Mouse (Mus musculus) gonadal fat pad, adult 2 months (tissue): ENCODE results near the gene Osbpl8. TPM values are rescaled to one million over a fixed set of nuclear protein-coding genes. Genes with fewer than 3 reads are reported as not detected.
"Not testable (repeated sequence)": the region's sequence is repeated elsewhere in the genome, so short reads cannot be mapped to it uniquely, and the experiment has no call there.

Source experiments
- DNase-seq: peaks from one replicate; pipeline ENCODE4 v3.0.0-alpha.2; 2012; ENCODE audit warnings: low read depth
- polyA plus RNA-seq: library from polyadenylated mRNA; depleted of rRNA; stranded (reverse); fragments of >200 nt; gene quantifications from 2 replicates; pipeline ENCODE4 v1.2.3, GENCODE M21; 2012

The Osbpl8 gene
- polyA plus RNA-seq, 1 experiment, result 8.0 TPM

DNA sequence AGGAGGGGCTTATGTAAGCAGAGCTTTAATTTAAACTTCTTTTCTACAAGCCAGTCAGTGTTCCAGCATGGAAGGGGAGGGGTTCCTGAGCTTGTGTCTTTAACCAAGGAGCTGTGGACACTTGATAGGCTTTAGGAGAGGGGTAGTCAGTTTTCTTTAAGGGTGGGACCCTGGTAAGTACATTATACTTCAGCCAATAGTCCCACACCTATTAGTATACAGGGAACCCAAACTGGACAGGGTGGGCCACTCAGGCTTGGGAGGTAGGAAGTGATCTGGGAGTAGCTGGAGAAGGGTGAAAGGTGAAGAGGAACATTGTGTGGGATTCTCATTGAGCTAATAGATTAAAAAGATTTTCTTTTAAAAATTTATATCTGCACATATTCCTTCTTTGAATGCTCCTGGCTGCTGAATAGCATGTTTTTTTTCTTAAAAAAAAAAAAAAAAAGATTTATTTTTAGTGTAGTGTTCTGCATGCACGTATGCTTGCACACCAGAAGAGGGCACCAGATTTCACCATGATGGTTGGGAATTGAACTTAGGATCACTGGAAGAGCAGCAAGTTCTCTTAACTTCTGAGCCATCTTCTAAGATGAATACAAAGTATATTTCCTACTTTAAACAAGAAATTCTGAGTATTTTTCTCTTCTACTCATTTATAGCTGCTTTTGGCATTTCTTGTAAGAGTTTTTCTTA, 21.2 kb downstream of the Osbpl8 start:
- no peak for DNase-seq

DNA sequence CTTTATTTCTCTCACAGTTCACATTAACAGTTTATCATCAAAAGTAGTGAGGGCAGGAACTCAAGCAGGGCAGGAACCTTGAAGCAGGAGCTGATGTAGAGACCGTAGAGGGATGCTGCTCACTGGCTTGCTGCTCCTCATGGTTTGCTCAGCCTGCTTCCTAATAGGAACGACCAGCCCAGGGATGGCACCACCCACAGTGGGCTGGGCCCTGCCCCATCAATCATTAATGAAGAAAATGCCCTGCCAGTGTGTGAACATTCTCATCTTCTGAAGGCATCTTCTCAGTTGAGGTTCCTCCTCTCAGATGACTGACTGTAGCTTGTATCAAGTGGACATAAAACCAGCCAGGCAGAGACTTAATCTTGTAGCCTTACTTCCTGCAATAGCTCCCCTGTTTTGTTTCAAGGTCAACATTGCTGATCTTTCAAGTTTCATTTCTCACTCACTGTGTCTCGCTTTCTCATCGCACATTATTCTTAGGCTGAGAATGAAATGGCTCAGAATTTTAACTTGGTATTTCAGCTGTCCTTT, 24.5 kb downstream of the Osbpl8 start:
- no peak for DNase-seq

- DNase-seq, result no peak
Observed at GRCm38 (mm10) chr10:111190110-111190795, 25.7 kb downstream of the Osbpl8 start.

- no peak for DNase-seq
Observed at GRCm38 (mm10) chr10:111193536-111193935, 29.0 kb downstream of the Osbpl8 start.

GRCm38 (mm10) chr10:111196191-111196590, 31.6 kb downstream of the Osbpl8 start:
- no peak for DNase-seq

- not testable (repeated sequence) for DNase-seq
Observed at GRCm38 (mm10) chr10:111198705-111199104, 34.2 kb downstream of the Osbpl8 start.

- DNase-seq, result no peak
Observed at GRCm38 (mm10) chr10:111201120-111201519, 36.6 kb downstream of the Osbpl8 start.

- no peak for DNase-seq
Observed at GRCm38 (mm10) chr10:111201666-111202065, 37.1 kb downstream of the Osbpl8 start.

GRCm38 (mm10) chr10:111204089-111204488, 39.5 kb downstream of the Osbpl8 start:
- no peak for DNase-seq

DNA sequence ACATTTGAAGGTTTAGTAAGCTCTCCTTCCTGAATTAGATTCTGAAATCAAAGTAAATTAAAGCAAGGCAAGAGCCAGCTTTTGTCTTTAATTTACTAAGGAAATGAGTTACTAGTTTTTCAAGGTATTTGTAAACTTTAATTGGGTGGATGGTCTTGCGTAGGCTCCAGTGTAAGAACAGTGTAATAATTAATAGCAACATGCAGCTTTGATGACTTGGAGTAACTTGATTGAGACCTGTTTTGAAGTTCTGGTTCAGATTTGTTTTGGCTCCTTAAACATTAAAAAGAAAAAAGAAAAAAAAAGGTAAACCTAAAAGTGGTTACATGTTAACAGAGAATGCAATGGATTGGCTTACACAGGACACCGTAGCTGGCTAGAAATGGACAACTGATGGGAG, 40.9 kb downstream of the Osbpl8 start:
- DNase-seq, result no peak

- no peak for DNase-seq
Observed at GRCm38 (mm10) chr10:111207386-111207785, 42.8 kb downstream of the Osbpl8 start.

- DNase-seq, result no peak
Observed at GRCm38 (mm10) chr10:111214084-111214483, 49.5 kb downstream of the Osbpl8 start.

DNA sequence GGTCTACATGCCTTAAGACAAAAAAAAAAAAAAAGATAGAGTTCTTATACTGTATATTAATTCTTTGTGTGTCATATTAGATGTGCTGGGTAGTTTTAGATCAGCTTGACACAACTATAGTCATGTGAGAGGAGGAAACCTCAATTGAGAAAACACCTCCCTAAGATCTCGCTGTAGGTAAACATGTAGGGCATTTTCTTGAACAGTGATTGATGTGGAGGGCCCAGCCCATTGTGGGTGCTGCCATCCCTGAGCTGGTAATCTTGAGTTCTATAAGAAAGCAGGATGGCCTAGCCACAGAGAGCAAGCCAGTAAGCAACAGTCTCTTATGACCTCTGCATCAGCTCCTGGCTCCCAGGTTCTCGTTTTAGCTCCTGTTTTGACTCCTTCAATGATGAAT, 50.1 kb downstream of the Osbpl8 start:
- DNase-seq, result no peak

DNA sequence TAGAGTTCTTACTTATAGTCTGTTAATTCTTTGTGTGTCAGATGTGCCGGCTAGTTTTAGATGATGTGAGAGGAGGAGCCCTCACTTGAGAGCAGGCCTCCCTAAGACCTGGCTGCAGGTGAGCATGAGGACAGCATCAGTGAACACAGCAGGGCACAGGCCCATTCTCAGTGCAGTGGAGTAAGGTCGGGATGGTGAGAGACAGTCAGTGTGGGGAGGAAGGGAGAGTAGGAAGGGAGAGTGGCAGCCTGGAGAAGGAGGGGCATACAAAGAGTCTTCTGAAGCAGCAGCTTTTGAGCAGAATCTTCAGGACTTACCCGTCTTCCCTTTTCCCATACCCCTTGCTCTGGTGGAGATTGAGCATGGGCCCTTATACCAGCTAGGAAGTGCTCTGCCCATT, 51.0 kb downstream of the Osbpl8 start:
- no peak for DNase-seq

DNA sequence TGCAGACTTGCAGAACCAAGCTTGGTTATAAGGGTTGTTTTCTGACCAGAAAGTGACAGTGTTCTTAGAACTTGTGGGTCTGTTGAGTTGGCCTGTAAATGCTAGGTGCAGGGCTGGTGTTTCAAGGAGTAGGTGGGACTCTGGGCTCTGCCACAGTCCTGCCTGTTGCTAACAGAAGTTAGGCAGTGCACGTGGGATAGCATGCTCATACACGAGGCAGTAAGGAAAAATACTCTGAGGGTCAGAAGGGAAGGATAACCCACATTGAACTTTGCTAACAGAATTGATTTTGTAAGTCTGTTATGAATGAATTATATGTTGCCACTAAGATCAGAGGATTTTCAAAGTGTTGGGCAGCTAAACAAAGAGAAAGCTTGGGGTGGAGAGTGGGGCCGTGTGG, 51.6 kb downstream of the Osbpl8 start:
- DNase-seq, result no peak

DNA sequence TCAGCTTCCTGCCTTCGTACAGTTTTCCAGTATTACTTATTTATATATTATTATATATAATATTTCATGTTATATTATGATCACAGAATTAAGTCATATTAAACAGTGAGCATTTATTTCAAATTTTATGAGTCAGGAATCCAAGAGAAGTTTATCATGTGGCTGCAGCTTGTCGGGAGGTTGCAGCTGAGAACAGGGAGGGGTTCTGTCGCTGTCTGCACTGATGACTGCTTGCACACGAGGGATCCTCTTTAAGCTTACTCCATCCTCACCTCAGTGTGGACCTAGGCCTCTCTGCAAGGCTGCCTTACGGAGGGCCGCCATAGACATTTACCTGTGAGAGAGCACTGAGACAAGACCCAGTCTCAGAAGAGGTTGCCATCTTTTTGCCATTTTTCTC, 58.0 kb downstream of the Osbpl8 start:
- no peak for DNase-seq

GRCm38 (mm10) chr10:111223218-111223830, 58.8 kb downstream of the Osbpl8 start:
- no peak for DNase-seq

GRCm38 (mm10) chr10:111224696-111225095, 60.1 kb downstream of the Osbpl8 start:
- DNase-seq, result no peak

- no peak for DNase-seq
Observed at GRCm38 (mm10) chr10:111226508-111226907, 62.0 kb downstream of the Osbpl8 start.

- not testable (repeated sequence) for DNase-seq
Observed at GRCm38 (mm10) chr10:111232237-111232636, 67.7 kb downstream of the Osbpl8 start.

DNA sequence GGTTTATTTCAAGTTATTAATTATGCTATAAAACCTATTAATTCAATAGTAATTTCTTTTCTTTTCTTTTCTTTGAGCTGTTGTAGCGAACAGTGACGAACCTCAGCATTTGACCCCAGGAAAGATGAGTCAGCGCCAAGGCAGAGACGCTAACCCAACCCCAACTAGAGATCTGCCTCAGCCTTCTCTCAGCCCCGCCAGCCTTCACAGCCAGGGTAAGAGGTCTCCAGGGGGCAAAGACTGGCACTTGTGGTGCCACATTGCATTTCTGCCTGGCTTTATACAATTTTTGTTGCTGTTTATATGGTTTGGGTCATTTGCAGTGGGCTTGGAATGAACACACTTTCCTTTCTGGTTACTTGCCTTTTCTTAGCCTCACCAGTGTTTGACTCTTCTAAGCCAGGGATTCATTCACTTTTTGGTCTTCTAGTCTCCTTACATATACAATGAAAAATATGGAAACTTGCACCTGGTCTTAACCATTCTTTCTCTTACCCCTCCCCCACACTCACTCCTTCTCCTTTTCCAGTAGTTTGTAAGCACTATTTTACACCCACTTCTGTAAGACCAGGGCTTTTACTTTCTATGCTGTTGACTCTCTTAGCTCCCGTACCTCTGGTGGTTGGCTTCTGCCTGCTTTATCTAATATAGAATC, 69.1 kb downstream of the Osbpl8 start:
- no peak for DNase-seq
